Mouse (Mus musculus) liver, postnatal 0 days (tissue): ENCODE results near the gene Bmpr2. TPM values are rescaled to one million over a fixed set of nuclear protein-coding genes. Genes with fewer than 3 reads are reported as not detected.

Experiments used
- ATAC-seq: fragments of 200-750 bp; cut with Nextera tagmentation; 2 replicates; pipeline ENCODE4 v1.8.0; 2017; ENCODE audit warnings: mild to moderate bottlenecking, moderate library complexity
- DNase-seq: peaks from one replicate; pipeline ENCODE4 v3.0.0-alpha.2; 2016
- H3K27ac ChIP-seq: fragments of 300-500 bp; sonication (generic); 2 replicates; pipeline ENCODE4 v1.5.1; 2014; ENCODE audit warnings: antibody characterized with exemption, moderate library complexity, mild to moderate bottlenecking, low read depth
- H3K27me3 ChIP-seq: fragments of 300-500 bp; sonication (generic); 2 replicates; pipeline ENCODE4 v1.6.1; 2014; ENCODE audit warnings: low read length, control low read depth, mixed read lengths; ENCODE audit not compliant: insufficient read depth
- H3K36me3 ChIP-seq: fragments of 300-500 bp; sonication (generic); replicated peaks from 2 replicates; pipeline ENCODE4 v1.6.1; 2014; ENCODE audit warnings: mild to moderate bottlenecking, control low read depth, low read length, moderate library complexity, mixed read lengths; ENCODE audit not compliant: insufficient read depth
- H3K4me1 ChIP-seq: fragments of 300-500 bp; sonication (generic); 2 replicates; pipeline ENCODE4 v1.6.1; 2014; ENCODE audit warnings: antibody characterized with exemption, mild to moderate bottlenecking, control low read depth; ENCODE audit not compliant: insufficient read depth
- H3K4me2 ChIP-seq: fragments of 300-500 bp; sonication (generic); 2 replicates; pipeline ENCODE4 v1.6.1; 2014; ENCODE audit warnings: low read depth, mild to moderate bottlenecking, low read length, moderate library complexity, mixed read lengths
- H3K4me3 ChIP-seq: fragments of 300-500 bp; sonication (generic); 2 replicates; pipeline ENCODE4 v1.5.1; 2014; ENCODE audit warnings: low read depth, low read length
- H3K9ac ChIP-seq: fragments of 300-500 bp; sonication (generic); replicated peaks from 2 replicates; pipeline ENCODE4 v1.6.1; 2014; ENCODE audit warnings: mild to moderate bottlenecking, moderate library complexity
- H3K9me3 ChIP-seq: fragments of 300-500 bp; sonication (generic); 2 replicates; pipeline ENCODE4 v1.6.1; 2016; ENCODE audit warnings: mild to moderate bottlenecking, control low read depth, low read length, mixed read lengths
- CTCF ChIP-seq: sonication (generic); IDR thresholded peaks from 2 replicates; pipeline ENCODE4 v1.5.1; 2016; ENCODE audit warnings: antibody characterized with exemption, low read depth
- EP300 ChIP-seq: IDR thresholded peaks from 2 replicates; pipeline ENCODE4 v1.6.1; 2016; ENCODE audit warnings: antibody characterized with exemption, low read depth, mild to moderate bottlenecking
- WGBS: fragments of 180-500 bp; shearing (Covaris S2); extraction: QIAGEN DNeasy Blood & Tissue Kit; methylation state at CpG from one replicate; pipeline ENCODE4 v1.1.7; 2014; ENCODE audit not compliant: insufficient replicate concordance; 5-methylcytosine and 5-hydroxymethylcytosine counted together
- polyA plus RNA-seq: library from polyadenylated mRNA; unstranded; fragments of >200 nt; fragmentation: Nextera tagmentation; extraction: Ambion mirVana; gene quantifications from 2 replicates; pipeline ENCODE4 v1.2.1, GENCODE M21; 2015

The Bmpr2 gene
- polyA plus RNA-seq, 1 experiment from 2014 or later, result 1.8 TPM

DNA sequence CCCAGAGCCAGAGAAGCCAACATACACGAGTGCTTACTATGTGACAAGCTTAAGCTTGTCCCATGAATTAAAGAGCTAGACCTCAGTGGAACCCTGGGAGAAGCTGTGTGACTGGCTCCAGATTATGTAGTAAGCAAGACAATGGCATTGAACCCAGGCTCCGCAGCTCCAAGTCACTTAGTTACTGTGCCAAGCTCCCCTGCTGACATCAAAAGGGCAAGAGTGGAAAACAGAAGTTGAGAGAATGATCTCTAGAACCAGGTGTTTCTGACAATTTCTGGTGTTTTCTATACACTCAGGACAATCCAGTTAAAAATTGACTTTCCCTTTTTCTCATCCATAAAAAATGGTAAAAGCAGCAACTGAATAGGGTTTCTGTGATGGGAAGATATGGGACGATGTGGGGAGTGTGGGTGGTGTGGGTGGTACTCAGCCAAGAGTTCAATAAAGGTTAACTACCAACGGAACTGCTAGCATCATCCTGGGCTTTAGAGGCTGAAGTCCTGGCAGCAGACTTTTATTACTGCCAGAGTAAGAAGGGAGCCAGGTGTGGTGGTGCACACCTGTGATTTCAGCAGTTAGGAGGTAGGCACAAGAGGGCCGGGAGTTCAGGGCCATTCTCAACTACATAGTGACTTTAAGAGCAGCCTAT is 134.1 kb downstream of the Bmpr2 start:
- no peak overlapping the region for H3K4me2 ChIP-seq
- no peaks in the 10 kb centered on the region for H3K36me3 ChIP-seq
- no peak overlapping the region for H3K4me3 ChIP-seq
- no peaks in the 10 kb centered on the region for H3K9me3 ChIP-seq
- H3K27ac ChIP-seq, result no peak overlapping the region
- H3K9ac ChIP-seq, result no peak overlapping the region
- WGBS, result 61% methylated on average over 5 of the region's 5 CpGs
- no peaks in the 10 kb centered on the region for H3K27me3 ChIP-seq
- TF ChIP-seq CTCF, result no peak
- no peak for TF ChIP-seq EP300
- ATAC-seq, result no peak
- DNase-seq, result no peak
- peaks cover 16% of the 10 kb centered on the region for H3K4me1 ChIP-seq

- Histone ChIP-seq H3K9me3 (no peaks in the 10 kb centered on the region), H3K9ac (no peak overlapping the region), H3K4me2 (no peak overlapping the region), H3K27ac (no peak overlapping the region), H3K36me3 (no peaks in the 10 kb centered on the region), H3K27me3 (no peaks in the 10 kb centered on the region), H3K4me1 (peaks cover 14% of the 10 kb centered on the region), H3K4me3 (no peak overlapping the region)
- ATAC-seq, result no peak
- 59% methylated on average over 2 of the region's 2 CpGs for WGBS
- TF ChIP-seq CTCF, result no peak
- no peak for TF ChIP-seq EP300
- no peak for DNase-seq
Observed at GRCm38 (mm10) chr1:59899679-59900078, 136.5 kb downstream of the Bmpr2 start.

GRCm38 (mm10) chr1:59901082-59901876 is 138.1 kb downstream of the Bmpr2 start:
- Histone ChIP-seq H3K9me3 (no peaks in the 10 kb centered on the region), H3K4me2 (no peak overlapping the region), H3K4me1 (peaks cover 7% of the 10 kb centered on the region; the same call in 1 of the 2 replicates), H3K4me3 (no peak overlapping the region), H3K27me3 (no peaks in the 10 kb centered on the region), H3K9ac (no peak overlapping the region), H3K36me3 (no peaks in the 10 kb centered on the region), H3K27ac (no peak overlapping the region)
- DNase-seq (no peak), ATAC-seq (no peak)
- 59% methylated on average over 5 of the region's 5 CpGs for whole genome bisulfite sequencing
- no peak for TF ChIP-seq CTCF
- no peak for TF ChIP-seq EP300

GRCm38 (mm10) chr1:59902634-59903033 is 139.4 kb downstream of the Bmpr2 start:
- H3K27ac ChIP-seq, result no peak overlapping the region
- no peak overlapping the region for H3K9ac ChIP-seq
- TF ChIP-seq CTCF, result no peak
- peak; percentile 55; the same call in 1 of the 2 replicates for TF ChIP-seq EP300
- no peaks in the 10 kb centered on the region for H3K27me3 ChIP-seq
- peaks cover 7% of the 10 kb centered on the region; the same call in 1 of the 2 replicates for H3K4me1 ChIP-seq
- DNase-seq, result no peak
- no peak overlapping the region for H3K4me3 ChIP-seq
- no peak overlapping the region for H3K4me2 ChIP-seq
- WGBS, result 31% methylated on average over 3 of the region's 3 CpGs
- no peaks in the 10 kb centered on the region for H3K36me3 ChIP-seq
- peak; percentile 25; the same call in 1 of the 2 replicates for ATAC-seq
- no peaks in the 10 kb centered on the region for H3K9me3 ChIP-seq

DNA sequence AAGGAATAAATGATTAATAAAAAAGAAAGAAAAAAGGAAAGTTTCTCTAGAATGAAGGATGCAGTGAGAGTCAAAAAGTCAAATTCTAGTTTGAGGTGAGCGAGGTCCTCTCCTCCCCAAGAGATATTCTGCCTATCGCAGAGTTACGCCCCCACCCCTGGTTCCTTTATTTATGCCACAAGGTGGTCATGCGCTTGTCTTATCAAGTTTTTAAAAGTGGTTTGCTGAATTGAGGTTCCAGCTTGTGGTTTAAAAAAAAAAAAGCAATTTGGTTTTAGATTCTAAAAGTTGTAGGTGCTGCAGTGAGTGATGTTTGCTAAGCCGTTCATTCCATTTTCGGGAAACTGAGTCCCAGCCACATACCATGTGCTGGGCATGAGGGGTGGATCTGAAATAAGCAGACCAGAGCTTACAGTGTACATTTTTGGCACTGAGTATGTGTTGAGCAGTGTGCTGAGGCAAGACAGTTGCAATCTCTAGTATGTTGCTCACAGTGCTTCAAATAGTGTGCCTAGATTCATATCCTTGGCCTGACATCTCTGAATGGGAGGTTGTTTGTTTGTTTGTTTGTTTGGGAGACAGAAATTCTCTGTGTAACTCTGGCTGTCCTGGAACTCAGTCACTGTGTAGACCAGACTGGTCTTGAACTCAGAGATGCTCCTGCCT is 141.6 kb downstream of the Bmpr2 start:
- TF ChIP-seq CTCF (no peak), EP300 (no peak)
- Histone ChIP-seq H3K27me3 (no peaks in the 10 kb centered on the region), H3K27ac (no peak overlapping the region), H3K4me3 (no peak overlapping the region), H3K9me3 (no peaks in the 10 kb centered on the region), H3K4me1 (peaks cover 7% of the 10 kb centered on the region; the same call in 1 of the 2 replicates), H3K9ac (no peak overlapping the region), H3K4me2 (no peak overlapping the region), H3K36me3 (no peaks in the 10 kb centered on the region)
- ATAC-seq, result no peak
- DNase-seq, result no peak
- 51% methylated on average over 6 of the region's 6 CpGs for WGBS

GRCm38 (mm10) chr1:59905916-59906315 is 142.7 kb downstream of the Bmpr2 start:
- WGBS, result 70% methylated on average over 2 of the region's 2 CpGs
- TF ChIP-seq EP300 (no peak), CTCF (no peak)
- Histone ChIP-seq H3K27me3 (no peaks in the 10 kb centered on the region), H3K36me3 (no peaks in the 10 kb centered on the region), H3K4me3 (no peak overlapping the region), H3K4me2 (no peak overlapping the region), H3K9ac (no peak overlapping the region), H3K4me1 (peaks cover 7% of the 10 kb centered on the region; the same call in 1 of the 2 replicates), H3K27ac (no peak overlapping the region), H3K9me3 (no peaks in the 10 kb centered on the region)
- ATAC-seq (no peak), DNase-seq (no peak)
